Mouse (Mus musculus): ENCODE measurements around the gene Exoc8. TPM values are rescaled to one million over a fixed set of nuclear protein-coding genes. Genes with fewer than 3 reads are reported as not detected.

Gene Exoc8
- polyA plus RNA-seq, 1 experiment: 13.1 TPM

GRCm38 (mm10) chr8:124921369-124922279 lies 24.1 kb upstream of the Exoc8 start:
- Histone ChIP-seq H3K27ac (ENCODE audit: control insufficient read depth, insufficient read depth, low read depth, low read length) (no peak overlapping the region), H3K4me3 (ENCODE audit: control insufficient read depth, low read depth, low read length) (no peak overlapping the region), H3K36me3 (ENCODE audit: control insufficient read depth, insufficient read depth, low read length) (no peaks in the 10 kb centered on the region), H3K4me1 (ENCODE audit: control insufficient read depth, insufficient read depth, low read length) (no peaks in the 10 kb centered on the region; the same call in 1 of the 2 replicates), H3K27me3 (ENCODE audit: control insufficient read depth, insufficient read depth, low read length) (no peaks in the 10 kb centered on the region)
- TF ChIP-seq CTCF (IDR thresholded peaks at IDR 0.05; ENCODE audit: control insufficient read depth, insufficient read depth, insufficient replicate concordance, low read depth, low read length) (no peak), POLR2A (IDR thresholded peaks at IDR 0.05; ENCODE audit: control insufficient read depth, low read depth, low read length) (no peak)

GRCm38 (mm10) chr8:124917741-124918484 lies 20.4 kb upstream of the Exoc8 start:
- TF ChIP-seq POLR2A (IDR thresholded peaks at IDR 0.05; ENCODE audit: control insufficient read depth, low read depth, low read length) (no peak), CTCF (IDR thresholded peaks at IDR 0.05; ENCODE audit: control insufficient read depth, insufficient read depth, insufficient replicate concordance, low read depth, low read length) (no peak)
- no peaks in the 10 kb centered on the region for H3K36me3 ChIP-seq (ENCODE audit: control insufficient read depth, insufficient read depth, low read length)
- H3K4me3 ChIP-seq (ENCODE audit: control insufficient read depth, low read depth, low read length): no peak overlapping the region
- no peak overlapping the region for H3K27ac ChIP-seq (ENCODE audit: control insufficient read depth, insufficient read depth, low read depth, low read length)
- no peaks in the 10 kb centered on the region for H3K27me3 ChIP-seq (ENCODE audit: control insufficient read depth, insufficient read depth, low read length)
- no peaks in the 10 kb centered on the region; the same call in 1 of the 2 replicates for H3K4me1 ChIP-seq (ENCODE audit: control insufficient read depth, insufficient read depth, low read length)

DNA sequence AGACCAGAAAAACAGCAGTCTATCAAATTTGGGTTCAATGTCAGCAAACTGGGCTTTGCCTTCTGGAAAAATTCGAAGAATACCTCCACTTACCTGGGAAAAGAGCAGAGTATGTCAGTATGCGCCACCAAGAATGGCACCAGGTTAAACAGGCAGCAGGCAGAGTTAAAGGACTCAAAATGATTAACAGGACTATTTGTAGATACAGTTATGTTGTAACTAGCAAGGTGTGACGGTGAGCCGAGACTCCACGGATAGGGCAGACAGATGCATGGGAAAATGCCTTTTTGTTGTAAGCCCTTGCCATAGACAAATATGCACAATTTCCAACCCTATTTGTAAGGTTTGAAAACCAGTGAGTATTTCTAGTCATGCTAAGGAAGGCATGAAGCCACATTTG lies 16.6 kb upstream of the Exoc8 start:
- Histone ChIP-seq H3K4me3 (ENCODE audit: control insufficient read depth, low read depth, low read length) (no peak overlapping the region), H3K4me1 (ENCODE audit: control insufficient read depth, insufficient read depth, low read length) (peaks cover 3% of the 10 kb centered on the region; the same call in 1 of the 2 replicates), H3K27ac (ENCODE audit: control insufficient read depth, insufficient read depth, low read depth, low read length) (no peak overlapping the region), H3K27me3 (ENCODE audit: control insufficient read depth, insufficient read depth, low read length) (no peaks in the 10 kb centered on the region), H3K36me3 (ENCODE audit: control insufficient read depth, insufficient read depth, low read length) (no peaks in the 10 kb centered on the region)
- TF ChIP-seq POLR2A (IDR thresholded peaks at IDR 0.05; ENCODE audit: control insufficient read depth, low read depth, low read length): no peak
- no peak for TF ChIP-seq CTCF (IDR thresholded peaks at IDR 0.05; ENCODE audit: control insufficient read depth, insufficient read depth, insufficient replicate concordance, low read depth, low read length)

GRCm38 (mm10) chr8:124911938-124912872 lies 14.7 kb upstream of the Exoc8 start:
- Histone ChIP-seq H3K27ac (ENCODE audit: control insufficient read depth, insufficient read depth, low read depth, low read length) (peak overlapping the region; percentile 1; the same call in 1 of the 2 replicates), H3K4me3 (ENCODE audit: control insufficient read depth, low read depth, low read length) (no peak overlapping the region), H3K4me1 (ENCODE audit: control insufficient read depth, insufficient read depth, low read length) (peaks cover 3% of the 10 kb centered on the region; the same call in 1 of the 2 replicates), H3K27me3 (ENCODE audit: control insufficient read depth, insufficient read depth, low read length) (no peaks in the 10 kb centered on the region), H3K36me3 (ENCODE audit: control insufficient read depth, insufficient read depth, low read length) (no peaks in the 10 kb centered on the region)
- TF ChIP-seq CTCF (IDR thresholded peaks at IDR 0.05; ENCODE audit: control insufficient read depth, insufficient read depth, insufficient replicate concordance, low read depth, low read length): no peak
- TF ChIP-seq POLR2A (IDR thresholded peaks at IDR 0.05; ENCODE audit: control insufficient read depth, low read depth, low read length): no peak

GRCm38 (mm10) chr8:124910349-124910748 lies 12.8 kb upstream of the Exoc8 start:
- H3K4me3 ChIP-seq (ENCODE audit: control insufficient read depth, low read depth, low read length): no peak overlapping the region
- no peak overlapping the region for H3K27ac ChIP-seq (ENCODE audit: control insufficient read depth, insufficient read depth, low read depth, low read length)
- no peaks in the 10 kb centered on the region; the same call in 1 of the 2 replicates for H3K36me3 ChIP-seq (ENCODE audit: control insufficient read depth, insufficient read depth, low read length)
- peaks cover 3% of the 10 kb centered on the region; the same call in 1 of the 2 replicates for H3K4me1 ChIP-seq (ENCODE audit: control insufficient read depth, insufficient read depth, low read length)
- TF ChIP-seq CTCF (IDR thresholded peaks at IDR 0.05; ENCODE audit: control insufficient read depth, insufficient read depth, insufficient replicate concordance, low read depth, low read length): no peak
- no peak for TF ChIP-seq POLR2A (IDR thresholded peaks at IDR 0.05; ENCODE audit: control insufficient read depth, low read depth, low read length)
- no peaks in the 10 kb centered on the region for H3K27me3 ChIP-seq (ENCODE audit: control insufficient read depth, insufficient read depth, low read length)

GRCm38 (mm10) chr8:124909936-124910335 lies 12.4 kb upstream of the Exoc8 start:
- Histone ChIP-seq H3K27me3 (ENCODE audit: control insufficient read depth, insufficient read depth, low read length) (no peaks in the 10 kb centered on the region), H3K4me1 (ENCODE audit: control insufficient read depth, insufficient read depth, low read length) (peaks cover 3% of the 10 kb centered on the region; the same call in 1 of the 2 replicates), H3K36me3 (ENCODE audit: control insufficient read depth, insufficient read depth, low read length) (no peaks in the 10 kb centered on the region; the same call in 1 of the 2 replicates), H3K4me3 (ENCODE audit: control insufficient read depth, low read depth, low read length) (no peak overlapping the region), H3K27ac (ENCODE audit: control insufficient read depth, insufficient read depth, low read depth, low read length) (no peak overlapping the region)
- TF ChIP-seq POLR2A (IDR thresholded peaks at IDR 0.05; ENCODE audit: control insufficient read depth, low read depth, low read length) (no peak), CTCF (IDR thresholded peaks at IDR 0.05; ENCODE audit: control insufficient read depth, insufficient read depth, insufficient replicate concordance, low read depth, low read length) (no peak)
